Mouse (Mus musculus) liver, adult (tissue): Measurements from ENCODE around the gene Alkbh2.

Experiments
- GATA4 ChIP-seq: IDR thresholded peaks from 2 replicates; pipeline ENCODE4 v1.6.1; 2014; ENCODE audit warnings: mild to moderate bottlenecking, low read length; ENCODE audit not compliant: insufficient replicate concordance

Gene Alkbh2

GRCm38 (mm10) chr5:114087875-114088480 is 40.0 kb downstream of the Alkbh2 start:
- no peak for TF ChIP-seq GATA4

GRCm38 (mm10) chr5:114085501-114085900 is 42.5 kb downstream of the Alkbh2 start:
- TF ChIP-seq GATA4, result no peak

DNA sequence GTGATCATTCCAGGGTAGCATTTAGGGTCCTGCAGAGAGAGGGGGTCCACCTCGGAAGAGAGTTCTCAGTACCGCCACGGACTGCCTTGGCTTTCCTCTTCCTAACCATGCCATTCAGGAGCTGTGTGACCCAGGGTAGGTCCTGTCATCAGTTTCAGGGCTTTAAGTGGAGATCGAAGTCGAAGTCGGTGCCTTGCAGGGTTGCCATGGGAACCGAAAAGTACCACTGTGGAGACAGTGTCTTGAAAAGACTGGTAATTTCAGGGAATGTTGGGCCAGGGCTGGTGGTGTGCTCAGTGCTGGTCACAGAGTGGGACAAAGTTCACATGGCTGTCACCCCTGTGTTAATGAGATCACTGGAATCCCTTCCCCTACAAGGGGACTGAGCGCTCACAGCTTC is 51.0 kb downstream of the Alkbh2 start:
- no peak for TF ChIP-seq GATA4
